Mouse (Mus musculus) stomach, postnatal 0 days (tissue): ENCODE results near the gene Tsr1. TPM values are rescaled to one million over a fixed set of nuclear protein-coding genes. Genes with fewer than 3 reads are reported as not detected.

Experiments
- ATAC-seq: fragments of 200-750 bp; cut with Nextera tagmentation; 2 replicates; pipeline ENCODE4 v1.8.0; 2017; ENCODE audit not compliant: low FRiP score, low TSS enrichment
- DNase-seq: peaks from one replicate; pipeline ENCODE4 v3.0.0-alpha.2; 2016; ENCODE audit warnings: low spot score
- H3K27ac ChIP-seq: fragments of 300-500 bp; sonication (generic); replicated peaks from 2 replicates; pipeline ENCODE4 v1.5.1; 2014; ENCODE audit warnings: mild to moderate bottlenecking, control low read depth
- H3K27me3 ChIP-seq: fragments of 300-500 bp; sonication (generic); 2 replicates; pipeline ENCODE4 v1.6.1; 2014; ENCODE audit warnings: low read length; ENCODE audit not compliant: control insufficient read depth, insufficient read depth
- H3K36me3 ChIP-seq: fragments of 300-500 bp; sonication (generic); 2 replicates; pipeline ENCODE4 v1.6.1; 2014; ENCODE audit warnings: low read length, mixed read lengths; ENCODE audit not compliant: control insufficient read depth, insufficient read depth
- H3K4me1 ChIP-seq: fragments of 300-500 bp; sonication (generic); replicated peaks from 2 replicates; pipeline ENCODE4 v1.6.1; 2014; ENCODE audit warnings: antibody characterized with exemption; ENCODE audit not compliant: control insufficient read depth, insufficient read depth
- H3K4me2 ChIP-seq: fragments of 300-500 bp; sonication (generic); replicated peaks from 2 replicates; pipeline ENCODE4 v1.6.1; 2014; ENCODE audit warnings: low read depth, mild to moderate bottlenecking, control low read depth, moderate library complexity
- H3K4me3 ChIP-seq: fragments of 300-500 bp; sonication (generic); 2 replicates; pipeline ENCODE4 v1.5.1; 2014; ENCODE audit warnings: low read depth, low read length, control low read depth
- H3K9ac ChIP-seq: fragments of 300-500 bp; sonication (generic); 2 replicates; pipeline ENCODE4 v1.6.1; 2014; ENCODE audit warnings: mild to moderate bottlenecking, low read length, control low read depth, mixed read lengths
- H3K9me3 ChIP-seq: fragments of 300-500 bp; sonication (generic); 2 replicates; pipeline ENCODE4 v1.6.1; 2016; ENCODE audit warnings: low read length; ENCODE audit not compliant: control insufficient read depth
- CTCF ChIP-seq: IDR thresholded peaks from 2 replicates; pipeline ENCODE4 v1.5.1; 2016; ENCODE audit warnings: antibody characterized with exemption, low read depth, mild to moderate bottlenecking, moderate library complexity
- EP300 ChIP-seq: optimal IDR thresholded peaks from 2 replicates; pipeline ENCODE3; 2016; ENCODE audit warnings: antibody characterized with exemption
- WGBS: fragments of 180-500 bp; shearing (Covaris S2); extraction: QIAGEN DNeasy Blood & Tissue Kit; methylation state at CpG from one replicate; pipeline ENCODE4 v1.1.7; 2014; 5-methylcytosine and 5-hydroxymethylcytosine counted together
- microRNA-seq: library from miRNA; unstranded; fragments of <30 nt; microRNA quantifications from one replicate; pipeline ENCODE4, GENCODE M21; 2016
- polyA plus RNA-seq: library from polyadenylated mRNA; unstranded; fragments of >200 nt; fragmentation: Nextera tagmentation; extraction: Ambion mirVana; gene quantifications from 2 replicates; pipeline ENCODE4 v1.2.1, GENCODE M21; 2015

The Tsr1 gene
- polyA plus RNA-seq, 1 experiment from 2014 or later = 22.5 TPM

DNA sequence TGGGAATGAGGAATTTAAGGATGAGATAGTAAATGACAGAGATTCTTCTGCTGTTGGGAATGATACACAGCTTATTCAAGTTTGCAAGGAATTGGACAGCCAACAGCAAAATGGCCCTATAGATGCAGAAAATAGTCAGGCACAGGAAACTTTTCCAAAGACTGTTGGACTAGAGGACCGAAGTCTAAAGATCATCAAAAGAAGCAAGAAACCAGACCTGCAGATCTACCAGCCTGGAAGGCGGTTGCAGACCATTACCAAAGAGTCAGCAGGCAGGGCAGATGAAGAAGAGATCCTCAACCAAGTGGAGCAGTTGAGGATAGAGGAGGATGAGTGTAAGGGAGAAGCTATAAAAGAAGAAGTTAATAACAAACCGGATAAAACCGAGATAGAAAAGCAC is 31.2 kb downstream of the Tsr1 start:
- no peak for DNase-seq
- no peak for ATAC-seq
- WGBS = 85% methylated on average over 4 of the region's 4 CpGs
- Histone ChIP-seq H3K9ac (no peak overlapping the region), H3K27me3 (no peaks in the 10 kb centered on the region), H3K9me3 (no peaks in the 10 kb centered on the region), H3K4me1 (no peaks in the 10 kb centered on the region), H3K36me3 (peaks cover 5% of the 10 kb centered on the region; the same call in 1 of the 2 replicates), H3K4me3 (no peak overlapping the region), H3K27ac (no peak overlapping the region), H3K4me2 (no peak overlapping the region)
- no peak for TF ChIP-seq EP300

GRCm38 (mm10) chr11:74930391-74930790 is 32.5 kb downstream of the Tsr1 start:
- no peak overlapping the region for H3K27ac ChIP-seq
- no peaks in the 10 kb centered on the region for H3K9me3 ChIP-seq
- TF ChIP-seq EP300 (no peak), CTCF (no peak)
- 91% methylated on average over 7 of the region's 7 CpGs for WGBS
- DNase-seq = no peak
- H3K36me3 ChIP-seq = peaks cover 10% of the 10 kb centered on the region
- no peak overlapping the region for H3K4me2 ChIP-seq
- H3K9ac ChIP-seq = no peak overlapping the region
- no peaks in the 10 kb centered on the region for H3K27me3 ChIP-seq
- no peak for ATAC-seq
- H3K4me1 ChIP-seq = no peaks in the 10 kb centered on the region
- no peak overlapping the region for H3K4me3 ChIP-seq

GRCm38 (mm10) chr11:74946348-74946747 is 48.5 kb downstream of the Tsr1 start:
- no peak for DNase-seq
- H3K9me3 ChIP-seq = no peaks in the 10 kb centered on the region
- no peak overlapping the region for H3K4me2 ChIP-seq
- TF ChIP-seq CTCF (peak; percentile 82), EP300 (no peak)
- peaks cover 4% of the 10 kb centered on the region; the same call in 1 of the 2 replicates for H3K36me3 ChIP-seq
- no peaks in the 10 kb centered on the region for H3K27me3 ChIP-seq
- ATAC-seq = peak; percentile 51; the same call in 1 of the 2 replicates
- no peak overlapping the region for H3K4me3 ChIP-seq
- WGBS = 68% methylated on average over 3 of the region's 3 CpGs
- no peak overlapping the region for H3K9ac ChIP-seq
- no peaks in the 10 kb centered on the region for H3K4me1 ChIP-seq
- no peak overlapping the region for H3K27ac ChIP-seq

- Histone ChIP-seq H3K4me2 (no peak overlapping the region), H3K9ac (no peak overlapping the region), H3K36me3 (peaks cover 2% of the 10 kb centered on the region; the same call in 1 of the 2 replicates), H3K4me3 (no peak overlapping the region), H3K9me3 (no peaks in the 10 kb centered on the region), H3K27ac (peak overlapping the region; percentile 85), H3K27me3 (no peaks in the 10 kb centered on the region), H3K4me1 (no peaks in the 10 kb centered on the region)
- DNase-seq (peak; percentile 56), ATAC-seq (peak; percentile 91)
- no peak for TF ChIP-seq EP300
- no peak for TF ChIP-seq CTCF
These were observed 57.0 kb downstream of the Tsr1 start for GRCm38 (mm10) chr11:74954901-74955300.

DNA sequence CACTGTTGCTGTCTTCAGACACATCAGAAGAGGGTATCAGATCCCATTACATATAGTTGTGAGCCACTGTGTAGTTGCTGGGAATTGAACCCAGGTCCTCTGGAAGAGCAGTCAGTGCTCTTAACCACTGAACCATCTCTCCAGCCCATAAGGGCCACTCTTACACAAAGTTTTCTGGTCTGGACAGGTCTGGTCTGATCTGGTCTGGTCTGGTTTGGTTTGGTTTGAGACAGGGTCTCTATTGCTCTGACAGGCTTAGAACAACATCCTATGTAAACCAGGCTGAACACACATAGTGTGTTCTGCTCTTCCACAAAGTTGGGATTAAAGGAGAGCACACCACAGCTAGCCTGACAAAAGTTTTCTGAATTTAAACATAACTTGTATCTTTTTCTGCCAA is 58.1 kb downstream of the Tsr1 start:
- Histone ChIP-seq H3K27ac (no peak overlapping the region), H3K4me3 (no peak overlapping the region), H3K27me3 (no peaks in the 10 kb centered on the region), H3K36me3 (0 out of 2 replicates have a peak, but pooled peaks cover 2% of the 10 kb centered on the region), H3K9ac (no peak overlapping the region), H3K4me1 (no peaks in the 10 kb centered on the region), H3K4me2 (no peak overlapping the region), H3K9me3 (no peaks in the 10 kb centered on the region)
- DNase-seq (no peak), ATAC-seq (no peak)
- no peak for TF ChIP-seq EP300

DNA sequence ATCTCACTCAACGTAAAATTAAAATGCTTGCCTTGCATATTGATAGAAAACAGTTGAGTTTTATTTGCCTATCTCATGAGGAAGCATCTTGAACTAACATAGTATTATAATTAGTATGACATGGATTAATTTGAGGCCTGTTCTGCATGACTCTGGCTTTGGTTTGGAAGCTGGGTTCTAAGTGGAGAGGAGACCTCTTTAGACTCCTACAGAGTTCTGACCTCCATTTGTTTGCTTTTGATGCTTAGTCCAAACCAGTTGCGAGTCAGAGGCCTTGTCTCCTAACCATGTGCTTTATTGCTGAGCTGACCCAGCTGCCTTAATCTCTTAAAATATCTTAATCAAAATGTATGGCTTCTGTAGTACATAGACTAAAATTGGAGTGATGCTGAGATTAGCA is 59.7 kb downstream of the Tsr1 start:
- H3K36me3 ChIP-seq = 0 out of 2 replicates have a peak, but pooled peaks cover 2% of the 10 kb centered on the region
- H3K27ac ChIP-seq = no peak overlapping the region
- 68% methylated on average over 2 of the region's 2 CpGs for WGBS
- no peaks in the 10 kb centered on the region for H3K27me3 ChIP-seq
- no peaks in the 10 kb centered on the region for H3K9me3 ChIP-seq
- DNase-seq (no peak), ATAC-seq (no peak)
- H3K9ac ChIP-seq = no peak overlapping the region
- H3K4me1 ChIP-seq = no peaks in the 10 kb centered on the region
- H3K4me2 ChIP-seq = no peak overlapping the region
- no peak for TF ChIP-seq EP300
- TF ChIP-seq CTCF = no peak
- no peak overlapping the region for H3K4me3 ChIP-seq

Small RNA genes lying within 50 kb of the gene (microRNA-seq; reads per million reads assigned to microRNA genes)
- not detected for gene Mir6926

Other genes starting within 250 kb of the Tsr1 start
- gene Cluh, start 248.6 kb upstream of the Tsr1 start, polyA plus RNA-seq = 17.8 and 19.9 TPM in 2 replicates
- gene Pafah1b1, start 173.4 kb upstream of the Tsr1 start, polyA plus RNA-seq = 47.5 and 51.7 TPM in 2 replicates
- gene Mettl16, start 127.2 kb upstream of the Tsr1 start, polyA plus RNA-seq = 13.4 and 13.9 TPM in 2 replicates
- gene Mnt, start 67.2 kb upstream of the Tsr1 start, polyA plus RNA-seq = 2.5 and 2.6 TPM in 2 replicates
- gene Sgsm2, start 1.0 kb upstream of the Tsr1 start, polyA plus RNA-seq = 3.4 and 4.1 TPM in 2 replicates
- gene Smg6, start 27.8 kb downstream of the Tsr1 start, polyA plus RNA-seq = 6.1 and 6.7 TPM in 2 replicates
- gene Srr, start 27.9 kb downstream of the Tsr1 start, polyA plus RNA-seq = 8.0 and 9.7 TPM in 2 replicates